Mouse (Mus musculus) forebrain, embryonic 11.5 days (tissue): ENCODE results near the gene Smpd3. TPM values are rescaled to one million over a fixed set of nuclear protein-coding genes. Genes with fewer than 3 reads are reported as not detected.

Experiments used
- ATAC-seq: fragments of 200-750 bp; cut with Nextera tagmentation; replicated peaks from 2 replicates; pipeline ENCODE4 v1.8.0; 2017; ENCODE audit warnings: moderate TSS enrichment; ENCODE audit not compliant: low FRiP score
- DNase-seq: peaks from one replicate; pipeline ENCODE4 v3.0.0-alpha.2; 2017; ENCODE audit warnings: low spot score
- H3K27ac ChIP-seq: fragments of 300-500 bp; sonication (generic); 2 replicates; pipeline ENCODE4 v1.5.1; 2014; ENCODE audit warnings: low read depth, low read length
- H3K27me3 ChIP-seq: fragments of 300-500 bp; sonication (generic); 2 replicates; pipeline ENCODE4 v1.6.1; 2014; ENCODE audit warnings: mild to moderate bottlenecking, low read length, mixed read lengths; ENCODE audit not compliant: control insufficient read depth, insufficient read depth
- H3K36me3 ChIP-seq: fragments of 300-500 bp; sonication (generic); 2 replicates; pipeline ENCODE4 v1.6.1; 2014; ENCODE audit warnings: mild to moderate bottlenecking, low read length, moderate library complexity, mixed read lengths; ENCODE audit not compliant: control insufficient read depth, insufficient read depth
- H3K4me1 ChIP-seq: fragments of 300-500 bp; sonication (generic); replicated peaks from 2 replicates; pipeline ENCODE4 v1.6.1; 2014; ENCODE audit warnings: low read length, mixed read lengths; ENCODE audit not compliant: control insufficient read depth, insufficient read depth
- H3K4me2 ChIP-seq: fragments of 300-500 bp; sonication (generic); 2 replicates; pipeline ENCODE4 v1.6.1; 2014; ENCODE audit warnings: low read depth, mild to moderate bottlenecking, low read length, moderate library complexity, mixed read lengths; ENCODE audit not compliant: severe bottlenecking
- H3K4me3 ChIP-seq: fragments of 300-500 bp; sonication (generic); 2 replicates; pipeline ENCODE4 v1.5.1; 2014; ENCODE audit warnings: low read depth, low read length
- H3K9ac ChIP-seq: fragments of 300-500 bp; sonication (generic); 2 replicates; pipeline ENCODE4 v1.6.1; 2014; ENCODE audit warnings: low read length
- H3K9me3 ChIP-seq: fragments of 300-500 bp; sonication (generic); 2 replicates; pipeline ENCODE4 v1.6.1; 2016; ENCODE audit warnings: low read length, mixed read lengths; ENCODE audit not compliant: control insufficient read depth
- WGBS: fragments of 180-500 bp; shearing (Covaris S2); extraction: QIAGEN DNeasy Blood & Tissue Kit; methylation state at CpG from one replicate; pipeline ENCODE4 v1.1.7; 2014; 5-methylcytosine and 5-hydroxymethylcytosine counted together
- polyA plus RNA-seq: library from polyadenylated mRNA; unstranded; fragments of >200 nt; fragmentation: Nextera tagmentation; extraction: Ambion mirVana; gene quantifications from 2 replicates; pipeline ENCODE4 v1.2.1, GENCODE M21; 2014

The Smpd3 gene
- polyA plus RNA-seq, 1 experiment from 2014 or later, result 11.8 TPM

DNA sequence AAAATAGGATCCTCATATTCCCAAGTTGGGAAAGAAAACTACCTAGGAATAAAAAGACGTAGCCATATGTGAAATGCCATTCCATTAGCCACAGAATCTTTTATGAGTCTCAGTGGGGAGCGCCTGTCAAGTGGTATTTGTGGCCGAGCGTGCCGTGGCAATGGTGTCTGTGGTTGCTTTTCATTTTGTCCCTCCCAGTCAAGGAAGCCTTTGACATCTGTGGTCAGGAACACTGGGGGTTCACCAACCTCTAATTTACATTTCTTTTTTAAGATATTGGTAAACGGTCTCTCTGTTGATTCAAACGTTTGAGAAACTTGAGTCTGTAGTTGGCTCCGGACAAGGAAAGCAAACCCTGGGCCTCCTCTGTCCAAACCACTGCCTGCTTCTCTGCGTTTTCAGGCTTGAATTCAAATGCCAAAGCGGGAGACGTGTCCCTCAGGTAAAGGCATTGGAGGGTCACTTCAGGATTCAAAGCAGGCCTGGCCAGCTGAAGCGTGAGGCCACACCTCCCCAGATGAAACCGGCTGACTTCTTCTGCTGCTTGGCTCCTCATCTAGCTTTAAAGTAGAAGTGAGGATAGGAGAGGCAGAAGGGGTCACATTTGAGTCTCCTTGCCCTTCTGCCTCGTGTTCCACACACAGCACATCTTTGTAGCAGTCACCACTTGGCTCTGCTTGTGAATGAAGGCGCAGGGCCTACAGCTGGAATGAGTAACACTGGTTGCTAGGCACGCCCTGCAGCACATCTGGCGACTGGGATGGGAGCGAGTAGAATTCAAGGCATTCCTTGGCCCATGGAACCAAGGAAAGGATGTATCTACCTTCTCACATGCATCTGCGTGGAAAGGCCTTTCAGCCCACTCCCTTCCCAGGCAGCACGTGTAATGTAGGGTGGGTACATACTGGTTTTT, 45.0 kb downstream of the Smpd3 start:
- H3K27ac ChIP-seq, result no peak overlapping the region
- ATAC-seq (no peak), DNase-seq (no peak)
- H3K27me3 ChIP-seq, result no peaks in the 10 kb centered on the region
- H3K36me3 ChIP-seq, result no peaks in the 10 kb centered on the region
- H3K4me3 ChIP-seq, result no peak overlapping the region
- H3K9me3 ChIP-seq, result no peaks in the 10 kb centered on the region
- H3K4me1 ChIP-seq, result no peaks in the 10 kb centered on the region
- H3K4me2 ChIP-seq, result no peak overlapping the region
- 74% methylated on average over 20 of the region's 20 CpGs for WGBS
- H3K9ac ChIP-seq, result no peak overlapping the region

- H3K36me3 ChIP-seq, result no peaks in the 10 kb centered on the region
- ATAC-seq, result no peak
- no peaks in the 10 kb centered on the region for H3K27me3 ChIP-seq
- no peak overlapping the region for H3K27ac ChIP-seq
- no peaks in the 10 kb centered on the region for H3K9me3 ChIP-seq
- H3K9ac ChIP-seq, result no peak overlapping the region
- no peak overlapping the region for H3K4me3 ChIP-seq
- H3K4me1 ChIP-seq, result no peaks in the 10 kb centered on the region
- DNase-seq, result no peak
- no peak overlapping the region for H3K4me2 ChIP-seq
- WGBS, result 56% methylated on average over 7 of the region's 7 CpGs
These were observed 48.3 kb downstream of the Smpd3 start for GRCm38 (mm10) chr8:106289464-106289863.

DNA sequence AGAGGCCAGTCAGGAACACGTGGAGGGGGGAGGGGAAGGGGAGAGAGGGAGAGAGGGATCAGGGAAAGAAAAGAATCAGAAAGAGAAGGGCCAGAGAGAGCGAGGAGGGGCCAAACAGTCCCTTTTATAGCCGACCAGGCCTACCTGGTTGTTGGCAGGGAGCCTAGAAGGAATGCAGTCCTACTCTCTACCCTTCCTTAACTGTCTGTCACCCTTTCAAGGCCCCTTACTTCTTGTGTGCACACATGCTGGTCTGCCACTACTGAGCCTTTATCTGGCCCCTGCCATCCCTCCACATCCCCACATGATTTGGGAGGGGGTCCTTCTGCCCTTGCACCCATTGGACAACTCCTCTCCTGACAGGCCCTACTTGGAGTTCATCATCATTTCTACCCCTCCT, 49.1 kb downstream of the Smpd3 start:
- 37% methylated on average over 3 of the region's 3 CpGs for WGBS
- Histone ChIP-seq H3K9ac (no peak overlapping the region), H3K36me3 (no peaks in the 10 kb centered on the region), H3K4me1 (no peaks in the 10 kb centered on the region), H3K4me3 (no peak overlapping the region), H3K27me3 (no peaks in the 10 kb centered on the region), H3K4me2 (no peak overlapping the region), H3K27ac (no peak overlapping the region), H3K9me3 (no peaks in the 10 kb centered on the region)
- ATAC-seq (no peak), DNase-seq (no peak)

- no peak overlapping the region for H3K4me2 ChIP-seq
- no peaks in the 10 kb centered on the region for H3K9me3 ChIP-seq
- H3K4me3 ChIP-seq, result no peak overlapping the region
- H3K27ac ChIP-seq, result no peak overlapping the region
- no peaks in the 10 kb centered on the region for H3K36me3 ChIP-seq
- no peaks in the 10 kb centered on the region for H3K27me3 ChIP-seq
- ATAC-seq, result no peak
- WGBS, result 33% methylated on average over 2 of the region's 2 CpGs
- H3K4me1 ChIP-seq, result no peaks in the 10 kb centered on the region
- H3K9ac ChIP-seq, result no peak overlapping the region
- no peak for DNase-seq
These were observed 50.3 kb downstream of the Smpd3 start for GRCm38 (mm10) chr8:106287445-106287844.

GRCm38 (mm10) chr8:106280844-106281243, 56.9 kb downstream of the Smpd3 start:
- DNase-seq (no peak), ATAC-seq (no peak)
- Histone ChIP-seq H3K27me3 (no peaks in the 10 kb centered on the region), H3K9ac (no peak overlapping the region), H3K4me1 (no peaks in the 10 kb centered on the region), H3K9me3 (no peaks in the 10 kb centered on the region), H3K4me2 (no peak overlapping the region), H3K27ac (no peak overlapping the region), H3K36me3 (no peaks in the 10 kb centered on the region), H3K4me3 (no peak overlapping the region)
- 47% methylated on average over 4 of the region's 4 CpGs for WGBS

DNA sequence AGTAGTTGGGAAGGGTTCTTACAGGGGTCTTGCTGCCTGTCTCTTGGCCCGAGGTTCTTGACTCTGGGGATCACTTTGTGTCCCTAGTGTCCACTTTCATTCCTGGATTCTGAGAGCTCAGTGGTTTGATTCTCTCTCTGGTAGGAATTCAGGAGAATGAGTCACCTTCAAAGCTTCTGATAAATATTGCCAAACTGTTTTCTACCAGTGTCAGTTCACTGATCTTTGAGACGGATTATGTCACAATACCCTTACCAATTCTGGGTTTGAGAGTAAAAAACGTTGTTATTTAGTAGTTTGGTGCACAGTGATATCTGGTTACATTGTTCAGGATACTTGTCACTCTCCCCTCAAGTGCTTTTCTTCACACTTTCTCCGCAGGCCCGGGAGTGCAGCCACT, 57.6 kb downstream of the Smpd3 start:
- no peak overlapping the region for H3K4me3 ChIP-seq
- 59% methylated on average over 5 of the region's 5 CpGs for WGBS
- H3K36me3 ChIP-seq, result no peaks in the 10 kb centered on the region
- DNase-seq (no peak), ATAC-seq (no peak)
- no peak overlapping the region for H3K4me2 ChIP-seq
- H3K27ac ChIP-seq, result no peak overlapping the region
- H3K27me3 ChIP-seq, result no peaks in the 10 kb centered on the region
- no peaks in the 10 kb centered on the region for H3K4me1 ChIP-seq
- no peaks in the 10 kb centered on the region for H3K9me3 ChIP-seq
- no peak overlapping the region for H3K9ac ChIP-seq

DNA sequence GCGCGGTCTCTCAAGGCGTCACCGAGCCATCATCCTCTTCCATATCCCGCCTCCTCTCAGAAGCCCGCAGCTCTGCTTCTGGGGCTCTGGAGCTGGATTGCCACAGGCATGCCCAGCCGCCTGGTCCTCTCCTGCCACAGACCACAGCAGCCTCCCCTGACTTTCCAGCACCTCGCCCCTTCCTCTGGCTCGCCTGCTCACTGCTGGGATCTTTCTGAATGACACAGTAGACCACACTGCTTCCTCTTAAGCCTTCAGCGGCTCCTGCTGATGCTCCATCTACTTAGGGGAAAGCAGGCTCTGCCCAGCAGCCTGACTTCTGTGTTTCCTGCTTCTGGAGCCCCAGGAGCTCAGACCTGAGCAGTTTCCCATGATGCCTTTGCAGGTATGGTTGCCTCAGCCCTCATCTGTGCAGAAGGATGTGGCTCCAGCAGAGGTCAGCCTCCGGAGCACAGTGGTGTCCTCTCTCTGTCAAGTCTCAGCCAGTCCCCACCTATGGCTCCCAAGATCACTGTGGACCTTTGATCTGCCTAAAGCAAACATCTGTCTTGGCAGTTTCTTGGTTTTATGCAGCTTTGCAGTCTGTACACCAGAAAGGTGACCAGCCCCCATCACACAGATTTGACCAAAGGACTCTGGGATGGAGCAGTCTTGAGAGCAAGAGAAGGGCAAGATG, 59.3 kb downstream of the Smpd3 start:
- 85% methylated on average over 11 of the region's 11 CpGs for WGBS
- Histone ChIP-seq H3K4me2 (no peak overlapping the region), H3K4me1 (no peaks in the 10 kb centered on the region), H3K4me3 (no peak overlapping the region), H3K27ac (no peak overlapping the region), H3K9me3 (no peaks in the 10 kb centered on the region), H3K27me3 (no peaks in the 10 kb centered on the region), H3K9ac (no peak overlapping the region), H3K36me3 (no peaks in the 10 kb centered on the region)
- DNase-seq (no peak), ATAC-seq (no peak)

- DNase-seq (no peak), ATAC-seq (no peak)
- Histone ChIP-seq H3K9ac (no peak overlapping the region), H3K4me1 (no peaks in the 10 kb centered on the region), H3K4me2 (no peak overlapping the region), H3K27me3 (no peaks in the 10 kb centered on the region), H3K9me3 (no peaks in the 10 kb centered on the region), H3K36me3 (no peaks in the 10 kb centered on the region), H3K27ac (no peak overlapping the region), H3K4me3 (no peak overlapping the region)
- WGBS, result 86% methylated on average over 5 of the region's 5 CpGs
These were observed 61.0 kb downstream of the Smpd3 start for GRCm38 (mm10) chr8:106276709-106277317.
